Mouse (Mus musculus): ENCODE measurements around the gene Commd1.

Commd1 gene

DNA sequence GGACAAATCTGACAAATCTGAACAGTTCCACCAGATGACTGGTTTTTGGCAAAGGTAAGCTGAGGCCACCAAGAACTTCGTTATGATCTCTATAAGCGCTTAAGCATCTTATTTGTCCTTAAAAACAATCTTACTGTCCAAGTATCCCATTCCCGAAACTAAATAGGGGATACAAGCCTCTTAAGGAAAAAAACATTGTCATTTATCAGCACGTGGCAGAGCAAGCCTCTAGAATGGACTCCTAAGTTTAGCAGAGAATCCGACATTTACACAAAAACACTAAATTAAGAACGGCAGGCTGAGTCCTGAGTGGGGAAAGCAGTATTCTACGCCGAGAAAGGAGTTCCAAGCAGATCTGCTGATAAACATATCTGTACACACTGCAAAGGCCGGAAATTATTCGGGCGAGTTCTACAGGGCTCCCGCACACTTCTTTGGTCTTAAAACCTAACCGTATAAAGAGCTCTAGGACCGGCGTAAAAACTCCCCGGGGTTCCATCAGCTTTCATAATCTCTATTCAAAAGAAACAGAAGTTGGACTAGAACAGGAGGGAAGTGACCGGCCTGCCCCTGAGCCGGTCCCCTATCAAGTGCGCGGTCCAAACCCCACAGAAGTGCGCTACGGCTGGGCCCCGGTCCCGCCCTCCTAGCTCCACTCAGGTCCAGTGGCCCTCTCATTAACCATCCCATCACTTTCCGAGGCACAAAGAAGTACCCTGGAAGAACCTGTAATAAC, 124.3 kb downstream of the Commd1 start:
- no peak for DNase-seq

GRCm38 (mm10) chr11:22857106-22857704, 125.0 kb downstream of the Commd1 start:
- DNase-seq: no peak

DNA sequence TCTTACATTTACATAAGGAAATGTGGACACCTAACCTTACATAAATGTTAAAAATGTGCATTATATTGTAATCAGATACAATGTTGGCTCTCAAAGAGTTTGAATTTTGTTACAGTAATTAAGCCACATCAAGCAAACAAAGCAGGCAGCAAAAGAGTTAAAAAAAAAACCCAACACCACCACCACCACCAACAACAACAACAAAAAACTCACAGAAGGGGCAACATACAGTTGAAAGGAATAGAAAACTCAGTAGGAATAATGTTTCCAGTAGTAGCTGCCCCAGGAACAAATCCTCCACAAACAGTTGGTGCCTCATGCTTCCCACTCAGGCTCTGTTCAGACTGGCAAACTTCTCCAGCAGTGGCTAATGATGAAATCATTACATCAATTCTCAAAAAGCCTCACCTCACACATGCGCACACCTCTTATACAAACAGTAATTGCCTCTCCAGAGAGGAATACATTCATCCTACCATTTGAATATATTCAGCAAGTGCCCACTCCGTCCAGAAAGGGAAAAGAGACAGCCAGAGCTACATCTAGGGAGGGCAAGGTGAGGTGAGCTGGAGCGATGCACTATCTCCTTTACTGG, 125.7 kb downstream of the Commd1 start:
- DNase-seq: no peak

GRCm38 (mm10) chr11:22854571-22854970, 127.6 kb downstream of the Commd1 start:
- DNase-seq: no peak

GRCm38 (mm10) chr11:22853477-22854157, 128.6 kb downstream of the Commd1 start:
- no peak for DNase-seq

GRCm38 (mm10) chr11:22852510-22852909, 129.7 kb downstream of the Commd1 start:
- no peak for DNase-seq

GRCm38 (mm10) chr11:22851416-22851815, 130.8 kb downstream of the Commd1 start:
- no peak for DNase-seq

DNA sequence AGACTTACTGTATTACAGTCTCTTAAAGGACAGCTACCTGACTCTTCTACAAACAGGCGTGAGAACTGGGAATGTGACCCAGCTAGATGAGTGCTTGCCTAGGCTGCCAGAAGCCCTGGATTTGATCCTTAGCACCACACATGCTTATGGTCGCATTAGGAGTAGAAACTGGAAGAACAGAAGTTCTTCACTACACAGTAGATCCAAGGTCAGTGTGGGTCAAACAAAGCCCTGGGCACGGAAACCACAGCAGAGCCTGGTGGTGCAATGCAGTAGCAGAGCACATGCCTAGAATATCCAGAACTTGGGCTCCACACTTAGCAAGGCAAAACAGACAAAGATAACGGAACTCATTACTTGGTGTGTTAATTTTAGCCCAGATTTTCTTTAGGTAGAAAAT, 132.1 kb downstream of the Commd1 start:
- DNase-seq: no peak

- no peak for DNase-seq
Measured at GRCm38 (mm10) chr11:22848649-22849195, 133.5 kb downstream of the Commd1 start.

- no peak for DNase-seq
Measured at GRCm38 (mm10) chr11:22847732-22848648, 134.2 kb downstream of the Commd1 start.

DNA sequence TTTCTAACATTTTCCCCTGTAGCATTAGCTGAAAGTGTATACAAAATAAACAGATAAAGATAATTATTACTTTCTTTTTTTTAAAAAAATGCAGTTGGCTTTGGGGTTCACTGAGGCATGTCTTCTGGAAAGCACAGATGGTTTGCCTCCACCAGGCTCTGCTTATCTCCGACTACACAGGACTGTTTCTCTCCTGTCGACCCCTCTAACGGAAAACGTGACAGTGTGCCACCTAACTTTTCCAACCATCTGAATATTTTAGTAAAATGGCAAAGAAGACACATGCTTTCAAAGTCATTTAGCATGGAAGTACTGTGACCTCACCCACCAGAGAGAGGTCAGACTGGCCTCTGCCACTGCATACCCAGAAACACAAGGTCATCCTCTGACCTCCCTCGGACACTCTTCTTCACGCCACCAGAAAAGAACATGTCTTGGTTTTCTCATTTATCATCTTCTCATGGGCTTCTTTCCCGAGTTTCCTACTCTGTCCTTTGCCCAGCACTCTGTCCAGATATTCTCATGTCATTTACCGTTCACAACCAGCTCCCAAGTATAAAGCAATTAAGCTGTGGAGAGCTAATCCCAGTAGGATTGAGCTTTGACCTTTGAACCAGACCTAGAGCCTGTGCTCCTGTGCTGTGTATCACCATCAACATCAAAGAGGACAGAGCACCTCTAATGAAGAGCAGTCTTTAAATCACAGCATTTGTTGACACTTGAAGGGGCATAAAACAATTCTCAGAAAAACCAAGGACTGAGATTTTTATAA, 135.0 kb downstream of the Commd1 start:
- no peak for DNase-seq
